Mouse (Mus musculus): ENCODE measurements around the gene Ucn. TPM values are rescaled to one million over a fixed set of nuclear protein-coding genes. Genes with fewer than 3 reads are reported as not detected.
A peak's percentile ranks its signal among the peaks of the same experiment; 100 is the strongest.

Gene Ucn
- total RNA-seq (2021) = not detected
- long read RNA-seq, experiment 1 = 0 reads
- long read RNA-seq, experiment 2 = 0 reads

DNA sequence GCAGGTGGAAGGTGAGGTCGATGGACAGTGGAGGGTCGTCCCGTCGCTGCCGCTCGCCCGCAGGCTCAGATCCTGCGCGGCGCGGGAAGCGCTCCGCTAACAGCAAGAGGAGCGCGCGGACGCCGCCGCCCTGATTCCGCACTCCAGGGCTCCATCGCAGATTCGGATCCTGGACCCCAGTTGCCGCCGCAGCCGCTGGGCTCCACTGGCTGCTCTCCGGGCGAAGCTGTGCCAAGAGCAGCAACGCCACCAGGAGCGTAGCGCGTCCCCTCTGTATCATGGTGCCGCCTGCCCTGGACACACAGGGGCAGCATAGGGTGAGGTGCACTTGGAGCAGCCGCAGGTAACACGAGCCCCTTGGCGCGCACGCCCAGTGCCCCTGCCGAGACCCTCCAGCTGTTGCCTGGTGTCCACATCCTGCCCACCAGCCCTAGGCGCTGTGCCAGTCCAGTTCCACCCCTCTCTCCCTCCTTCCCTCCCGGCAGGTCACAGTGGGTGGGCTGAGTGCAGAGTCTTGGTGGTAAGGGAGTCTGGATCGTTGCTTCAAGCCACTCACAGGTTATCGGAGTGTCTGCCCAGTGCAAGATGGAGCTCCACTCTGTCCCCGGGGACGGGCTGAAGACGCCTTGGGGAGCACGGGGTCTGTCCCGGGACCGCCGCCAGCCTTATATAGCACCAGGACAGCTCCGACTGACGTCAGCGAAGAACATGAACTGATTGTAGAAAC lies at the start of gene Ucn:
Gene Ucn (minus strand): TSS at position 589 of the 727 bp plus-strand sequence.
- no peak for DNase-seq

DNA sequence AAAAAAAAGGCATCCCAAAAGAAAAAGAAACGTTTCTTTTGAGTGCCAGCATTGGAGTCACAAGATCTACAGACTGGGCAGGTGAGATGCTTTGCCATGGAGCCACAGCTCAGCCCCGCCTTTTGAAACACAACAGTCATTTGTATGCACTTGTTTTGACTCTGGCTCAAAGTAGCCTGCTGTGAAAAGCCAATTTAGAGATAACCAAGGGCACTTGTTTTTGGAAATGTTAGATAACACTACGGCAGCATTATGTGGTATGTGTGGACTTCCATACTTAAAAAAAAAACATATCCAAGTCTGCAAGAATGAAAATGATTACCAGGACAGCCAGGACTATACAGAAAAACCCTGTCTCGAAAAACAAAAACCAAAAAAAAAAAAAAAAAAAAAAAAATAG lies 45.0 kb upstream of the Ucn start:
- no peak for DNase-seq

DNA sequence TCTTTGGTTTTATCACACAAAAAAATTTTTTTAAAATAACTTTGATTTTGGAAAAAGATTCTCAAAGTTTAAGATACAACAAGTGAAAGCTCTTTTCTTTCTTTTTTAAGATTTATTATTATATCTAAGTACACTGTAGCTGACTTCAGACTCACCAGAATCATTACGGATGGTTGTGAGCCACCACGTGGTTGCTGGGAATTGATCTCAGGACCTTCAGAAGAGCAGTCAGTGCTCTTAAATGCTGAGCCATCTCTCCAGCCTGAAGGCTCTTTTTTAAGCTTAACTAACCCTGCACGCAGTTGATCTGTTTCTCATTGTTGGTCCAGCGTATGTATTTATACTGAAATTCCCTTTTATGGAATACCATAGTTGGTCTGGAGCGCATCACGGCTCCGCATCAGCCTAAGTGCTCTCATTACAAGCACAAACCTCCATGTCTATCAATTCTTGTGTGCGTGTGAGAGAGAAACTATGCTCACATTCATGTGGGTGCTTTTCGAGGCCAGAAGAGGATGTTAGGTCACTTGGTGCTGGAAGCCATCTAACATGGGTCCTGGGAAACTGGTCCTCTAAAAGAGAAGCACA lies 42.6 kb upstream of the Ucn start:
- DNase-seq = no peak

DNA sequence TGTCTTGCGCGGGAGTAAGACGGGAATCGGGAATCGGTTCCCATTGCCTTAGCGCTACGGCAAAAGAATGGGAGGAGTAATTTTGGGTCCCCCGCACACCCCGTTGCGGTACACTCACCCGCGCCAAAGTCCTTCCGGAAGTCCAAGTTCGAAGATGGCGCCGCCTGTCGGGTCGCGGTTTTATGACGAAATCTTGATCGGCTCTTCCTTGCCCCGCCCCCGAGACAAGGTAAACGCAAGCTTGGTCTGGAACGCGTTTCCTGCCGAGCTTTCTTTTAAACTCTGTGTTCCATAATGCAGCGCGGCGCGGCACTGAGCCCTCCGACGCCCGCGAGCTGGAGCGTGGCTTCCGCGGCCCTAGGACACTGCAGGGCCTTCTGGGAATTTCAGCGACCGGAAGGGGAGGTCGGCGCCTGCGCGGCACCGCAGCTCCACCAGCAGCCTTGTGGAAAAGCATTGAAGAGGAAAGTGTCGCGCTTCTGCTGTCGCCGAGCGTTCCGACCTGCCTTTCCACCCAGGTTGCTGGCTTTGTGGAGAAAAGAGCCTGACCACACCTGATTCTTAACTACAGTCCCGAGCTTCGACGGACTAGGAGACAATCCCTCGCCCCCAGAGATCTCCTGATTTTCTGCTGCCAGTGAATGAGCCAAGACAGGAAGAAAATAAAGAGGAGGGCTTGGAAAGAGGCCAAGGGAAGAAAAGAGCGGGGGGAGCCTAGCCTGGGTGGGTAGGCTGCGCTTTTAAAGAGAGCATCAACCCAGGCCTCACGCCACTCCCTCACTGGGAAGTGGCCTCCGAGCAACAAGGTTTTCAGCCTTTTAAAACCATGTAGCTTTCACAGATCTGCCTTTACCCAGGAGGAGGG lies 41.4 kb upstream of the Ucn start, which contains the start of the genes Gm29609 and Gtf3c2:
Gene Gm29609 (minus strand): TSS at position 146 of the 865 bp plus-strand sequence.
Gene Gtf3c2 (minus strand): TSS at position 379 of the 865 bp plus-strand sequence.
- peak; percentile 94 for DNase-seq

DNA sequence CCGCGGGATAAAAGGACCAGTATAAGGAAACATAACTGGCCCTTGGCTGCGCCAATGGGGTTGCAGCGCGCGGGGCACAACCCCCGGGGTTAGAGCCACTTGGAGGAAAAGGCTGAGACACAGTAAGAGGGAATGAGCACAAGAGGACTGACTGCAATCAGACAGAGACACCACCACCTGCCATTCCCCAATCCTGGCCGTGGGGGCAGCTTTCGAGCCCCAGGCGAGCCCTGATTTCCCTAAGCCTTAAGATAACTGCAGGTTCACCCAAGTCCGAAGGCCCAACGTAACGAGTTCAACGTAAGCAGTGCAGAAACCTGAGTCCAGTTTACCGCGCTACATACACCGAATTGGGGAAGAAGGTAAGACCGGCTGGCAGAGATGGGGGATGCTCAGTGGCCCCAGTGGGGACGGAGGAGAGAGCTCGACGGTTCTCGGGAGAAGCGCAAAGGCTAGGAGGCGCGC lies 40.7 kb upstream of the Ucn start:
- peak; percentile 53 for DNase-seq

DNA sequence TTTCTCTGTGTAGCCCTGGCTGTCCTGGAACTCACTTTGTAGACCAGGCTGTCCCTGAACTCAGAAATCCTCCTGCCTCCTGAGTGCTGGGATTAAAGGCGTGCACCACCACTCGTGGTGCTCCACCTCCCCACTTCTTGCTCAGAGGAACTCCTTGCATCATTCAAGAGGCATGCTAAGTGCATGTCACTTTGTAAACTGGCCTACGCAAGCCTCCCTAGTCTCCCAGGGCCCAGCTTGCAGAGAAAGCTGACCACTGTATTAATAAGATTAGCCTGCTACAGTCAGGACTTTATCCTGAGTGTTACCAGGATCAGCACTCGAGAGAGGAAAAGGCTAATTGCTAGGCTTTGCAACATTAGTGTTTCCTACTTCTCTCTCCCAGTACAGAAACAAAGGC lies 30.0 kb upstream of the Ucn start:
- DNase-seq = no peak

DNA sequence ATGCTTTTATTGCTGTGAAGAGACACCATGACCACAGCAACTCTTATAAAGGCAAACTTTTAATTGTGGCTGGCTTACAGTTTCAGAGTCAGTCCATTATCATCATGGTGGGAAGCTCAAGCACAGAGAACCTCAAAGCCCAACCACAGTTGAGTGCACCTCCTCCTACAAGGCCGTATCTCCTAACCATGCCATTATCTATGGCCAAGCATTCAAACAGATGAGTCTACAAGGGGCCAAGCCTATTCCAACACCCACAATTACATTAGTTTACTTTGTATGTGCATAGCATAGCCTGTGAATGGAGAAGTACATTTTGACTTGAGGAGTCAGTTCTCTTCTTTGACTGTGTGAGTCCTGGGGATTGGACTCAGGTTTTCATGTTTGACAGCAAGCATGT lies 26.2 kb upstream of the Ucn start:
- DNase-seq = no peak

DNA sequence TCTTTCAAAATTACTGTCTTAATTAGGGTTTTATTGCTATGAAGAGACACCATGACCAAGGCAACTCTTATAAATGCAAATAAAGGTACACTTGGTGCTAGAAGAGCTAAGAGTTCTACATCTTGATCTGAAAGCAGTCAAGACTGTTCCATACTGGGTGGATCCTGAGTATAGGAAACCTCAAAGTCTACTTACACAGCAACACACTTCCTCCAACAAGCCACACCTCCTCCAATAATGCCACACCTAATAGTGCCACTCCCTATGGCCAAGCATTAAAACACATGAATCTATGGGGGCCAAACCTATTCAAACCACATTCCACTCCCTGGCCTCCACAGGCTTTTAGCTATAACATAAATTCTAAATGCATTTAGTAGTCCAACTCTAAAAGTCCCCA lies 23.8 kb upstream of the Ucn start:
- DNase-seq = no peak

DNA sequence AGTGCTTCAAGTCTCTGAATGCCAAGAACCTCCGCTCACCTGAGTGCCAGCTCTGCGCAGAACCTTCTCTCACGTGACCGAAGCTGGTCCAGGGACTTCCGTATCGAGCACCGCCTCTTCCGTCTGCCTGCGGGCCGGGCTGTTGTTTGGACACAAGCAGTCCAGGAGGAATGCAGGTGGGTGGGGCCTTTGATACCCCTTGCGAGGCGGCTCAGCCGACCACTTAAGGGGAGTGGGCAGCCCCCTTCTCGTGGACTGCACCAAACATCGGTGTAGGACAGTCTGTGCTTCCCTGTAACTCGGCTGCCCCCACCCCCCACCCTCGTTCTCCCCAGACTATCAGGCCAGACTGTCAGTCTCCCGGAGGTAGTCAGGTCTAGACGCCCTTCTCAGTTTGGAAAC lies 15.5 kb upstream of the Ucn start, which contains the start of gene Mpv17:
Gene Mpv17 (minus strand): TSS at position 100 of the 402 bp plus-strand sequence.
- peak; percentile 87 for DNase-seq

DNA sequence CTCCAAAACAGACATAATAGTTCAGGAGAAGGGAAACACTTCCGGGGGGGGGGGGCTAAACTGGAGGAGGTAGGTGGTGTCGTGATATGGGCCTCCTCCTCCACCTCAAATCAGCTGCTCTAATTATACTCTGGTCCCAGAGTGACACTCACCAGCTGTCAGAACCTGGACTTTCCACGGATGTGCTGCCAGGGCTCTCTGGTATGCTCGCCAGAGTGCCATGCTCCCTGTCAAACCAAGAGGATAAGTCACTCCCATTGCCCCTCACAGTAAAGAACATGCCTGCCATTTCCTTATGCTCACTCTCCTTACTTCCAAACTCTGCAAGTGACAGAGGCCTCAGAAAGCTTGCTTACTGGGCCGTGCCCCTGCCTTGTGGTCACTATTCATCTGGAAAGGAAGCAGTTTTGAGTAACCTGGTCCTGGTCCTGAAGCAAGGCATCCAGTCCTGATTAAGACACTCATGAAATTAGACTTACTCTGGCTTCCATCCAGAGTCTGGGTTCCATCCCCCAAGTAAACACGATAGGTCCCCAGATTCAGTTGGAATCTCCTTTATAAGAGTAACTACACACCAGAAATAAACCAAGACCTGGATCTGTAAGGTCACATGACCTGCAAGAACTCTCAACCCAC lies 15.0 kb upstream of the Ucn start:
- DNase-seq = no peak

DNA sequence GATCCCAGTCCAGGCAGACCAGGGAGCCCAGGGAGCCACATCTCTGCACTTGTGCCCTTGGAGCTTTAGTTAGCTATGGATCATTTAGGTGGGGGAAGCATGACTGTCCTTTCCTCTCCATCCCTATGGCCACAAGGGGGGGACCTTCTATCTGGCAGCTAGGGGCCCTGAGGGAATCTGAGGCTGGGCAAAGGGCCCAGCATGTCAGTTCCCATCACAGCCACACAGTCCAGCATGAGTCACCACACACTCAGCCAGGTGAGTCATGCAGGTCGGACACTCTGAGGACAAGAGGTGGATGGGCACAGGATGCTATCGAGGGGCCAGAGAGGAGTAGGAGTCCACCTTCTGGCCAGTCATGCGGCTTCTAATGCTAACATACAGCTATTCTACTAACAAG lies 13.1 kb upstream of the Ucn start:
- peak; percentile 49 for DNase-seq

DNA sequence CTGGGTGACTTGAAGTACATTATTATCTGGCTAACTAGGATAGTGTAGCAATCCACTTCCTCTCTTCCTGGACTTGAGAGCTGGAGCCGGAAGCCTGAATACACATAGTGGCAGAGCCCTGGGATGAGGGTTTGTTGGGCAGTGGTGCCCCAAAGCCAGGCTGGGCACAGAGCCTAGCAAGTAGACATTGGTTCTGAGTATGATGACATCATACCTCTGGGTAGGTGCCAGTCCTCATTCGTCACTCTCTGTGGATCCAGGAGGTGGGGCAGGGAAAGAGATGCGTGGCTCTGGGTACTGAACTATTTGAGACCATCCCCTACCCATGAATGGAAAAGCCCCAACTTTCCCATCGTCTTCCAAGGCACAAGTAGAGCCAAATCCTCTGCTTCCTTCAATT lies 11.2 kb upstream of the Ucn start:
- peak; percentile 42 for DNase-seq

DNA sequence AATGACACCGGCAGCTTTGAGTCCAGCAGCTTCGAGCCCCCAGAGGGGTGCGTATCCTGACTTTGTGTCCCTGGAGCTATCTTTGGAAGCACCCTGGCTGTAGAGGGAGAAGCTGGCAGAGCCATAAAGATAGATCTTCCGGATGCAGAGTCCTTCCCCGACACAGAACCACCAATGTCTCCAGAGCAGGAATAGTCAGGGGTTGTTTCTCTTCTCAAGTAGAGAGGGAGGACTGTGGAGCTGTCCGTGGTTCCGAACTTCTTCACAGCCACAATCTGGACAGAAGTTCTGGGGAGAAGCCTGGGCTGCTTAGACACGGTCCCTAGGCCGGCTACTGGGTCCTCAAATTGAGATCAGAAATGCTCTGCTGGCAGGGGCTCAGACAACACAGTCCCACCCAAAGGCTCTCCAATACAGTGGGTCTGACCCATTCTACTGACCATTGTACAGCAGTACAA lies 368 bp upstream of the Ucn start:
- DNase-seq = peak; percentile 61

DNA sequence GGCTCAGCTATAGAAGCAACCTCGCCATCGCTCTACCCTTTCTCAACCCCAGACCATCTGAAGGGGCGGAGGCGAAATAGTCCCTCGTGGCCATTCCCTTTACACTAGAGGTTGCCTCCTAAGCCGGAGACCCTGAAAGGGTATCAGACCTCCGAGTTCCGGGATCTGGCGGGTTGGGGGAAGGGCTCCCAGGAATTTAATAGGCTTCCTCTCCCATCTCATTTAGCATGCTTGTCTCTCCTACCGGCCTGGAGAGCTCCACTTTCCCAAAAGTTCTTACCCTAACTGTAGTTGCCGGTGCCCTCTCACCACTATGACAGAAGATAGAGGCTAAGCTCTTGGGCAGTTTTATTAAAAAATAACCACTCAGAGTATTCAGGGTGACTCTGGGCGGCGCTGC lies 971 bp downstream of the Ucn start:
- DNase-seq = no peak

DNA sequence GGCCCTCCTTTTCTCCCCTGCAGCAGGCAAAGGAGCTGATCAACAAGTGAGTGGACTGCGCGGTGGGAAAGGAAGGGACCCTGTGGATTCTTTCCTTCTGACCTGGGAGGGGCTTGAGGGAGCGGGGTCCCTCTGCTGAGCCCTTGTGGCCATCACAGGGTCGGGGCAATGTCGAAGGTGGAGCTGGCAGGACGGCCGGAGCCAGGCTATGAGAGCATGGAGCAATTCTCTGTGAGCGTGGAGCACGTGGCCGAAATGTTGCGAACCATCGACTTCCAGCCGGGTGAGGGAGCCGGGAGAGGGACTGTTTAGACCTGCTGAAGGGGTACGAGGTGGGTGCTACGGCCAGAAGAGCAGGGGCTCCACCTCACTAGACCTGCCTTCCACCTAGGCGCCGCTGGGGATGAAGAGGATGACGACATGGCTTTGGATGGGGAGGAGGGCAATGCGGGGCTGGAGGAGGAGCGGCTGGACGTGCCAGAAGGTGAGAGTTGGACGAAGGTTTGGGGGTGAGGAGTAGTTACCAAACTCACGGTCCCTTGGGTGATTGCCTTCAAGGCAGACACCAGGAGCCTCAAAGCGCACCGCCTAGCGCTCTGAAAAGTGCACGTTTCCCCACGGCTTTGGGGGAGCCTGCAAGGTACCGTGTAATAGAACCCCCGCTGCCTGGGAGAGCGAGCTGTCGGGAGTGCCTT lies 1.8 kb downstream of the Ucn start:
- DNase-seq = no peak

DNA sequence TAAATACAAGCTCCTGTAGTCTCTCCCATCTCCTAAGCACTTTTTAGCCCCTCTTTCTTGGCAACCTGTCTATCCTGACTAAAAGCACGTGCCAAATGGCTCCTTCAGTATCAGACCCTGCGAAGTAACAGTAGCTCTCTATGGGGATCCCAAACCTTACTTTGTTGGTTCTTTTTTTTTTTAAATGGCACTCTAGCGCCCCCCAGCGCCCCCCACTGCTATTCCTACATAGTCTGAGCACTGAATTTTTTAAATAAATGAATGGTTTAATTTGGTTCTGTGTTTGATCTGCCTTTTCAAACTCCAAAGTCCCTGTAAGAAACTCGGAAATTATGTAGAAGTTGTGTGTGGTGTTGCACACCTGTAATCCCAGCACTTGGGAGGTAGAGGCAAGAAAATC lies 12.6 kb downstream of the Ucn start:
- no peak for DNase-seq

DNA sequence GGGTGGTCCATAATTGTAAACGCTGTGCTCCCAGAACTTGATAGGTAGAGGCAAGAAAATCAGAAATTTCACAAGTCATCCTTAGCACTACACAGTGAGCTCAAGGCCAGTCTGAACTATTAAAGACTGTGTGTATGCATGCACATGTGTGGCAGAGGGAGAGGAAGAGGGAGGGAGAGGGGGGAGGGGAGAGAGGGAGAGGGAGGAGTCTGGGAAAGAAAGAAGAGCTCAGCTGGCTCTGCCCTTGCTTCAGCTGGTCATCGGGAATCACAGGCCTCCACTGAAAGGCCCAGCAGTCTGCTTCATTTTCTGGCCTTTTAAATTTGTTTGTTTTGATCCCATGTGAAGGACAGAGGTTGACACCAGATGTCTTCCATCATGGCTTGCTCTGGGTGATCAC lies 15.1 kb downstream of the Ucn start:
- DNase-seq = no peak

DNA sequence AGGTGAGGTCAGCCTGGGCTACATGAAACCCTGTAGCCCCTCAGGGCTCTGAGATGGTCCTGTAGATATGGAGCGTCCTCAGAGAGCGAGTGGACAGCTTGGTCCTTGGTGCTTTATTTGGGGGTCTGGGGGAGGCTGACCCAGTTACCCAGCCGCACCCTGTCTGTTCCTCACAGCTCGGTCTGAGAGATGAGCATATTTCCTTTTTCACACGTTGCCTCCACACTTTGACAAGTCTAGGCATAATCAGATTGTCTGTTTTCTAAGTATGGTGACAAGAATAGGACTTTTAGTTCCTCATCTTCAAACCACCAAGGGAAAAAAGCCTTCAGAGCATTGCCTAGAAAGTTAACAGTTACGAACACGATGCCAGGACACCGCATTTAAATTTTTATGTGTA lies 17.5 kb downstream of the Ucn start:
- no peak for DNase-seq

DNA sequence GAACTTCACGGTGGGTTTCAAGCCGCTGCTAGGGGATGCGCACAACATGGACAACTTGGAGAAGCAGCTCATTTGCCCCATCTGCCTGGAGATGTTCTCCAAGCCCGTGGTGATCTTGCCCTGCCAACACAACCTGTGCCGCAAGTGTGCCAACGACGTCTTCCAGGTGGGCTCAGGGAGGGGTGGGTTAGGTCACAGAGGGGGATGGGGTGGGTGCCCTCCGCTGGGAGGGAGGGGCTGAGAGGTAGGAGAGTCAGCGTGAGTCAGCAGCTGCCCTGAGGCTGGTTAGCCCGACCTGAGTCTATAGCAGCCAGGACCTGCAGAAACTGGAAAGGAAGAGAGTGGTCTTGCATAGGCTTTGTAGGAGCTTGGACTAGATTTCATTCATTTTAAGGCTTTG lies 21.7 kb downstream of the Ucn start:
- DNase-seq = no peak

DNA sequence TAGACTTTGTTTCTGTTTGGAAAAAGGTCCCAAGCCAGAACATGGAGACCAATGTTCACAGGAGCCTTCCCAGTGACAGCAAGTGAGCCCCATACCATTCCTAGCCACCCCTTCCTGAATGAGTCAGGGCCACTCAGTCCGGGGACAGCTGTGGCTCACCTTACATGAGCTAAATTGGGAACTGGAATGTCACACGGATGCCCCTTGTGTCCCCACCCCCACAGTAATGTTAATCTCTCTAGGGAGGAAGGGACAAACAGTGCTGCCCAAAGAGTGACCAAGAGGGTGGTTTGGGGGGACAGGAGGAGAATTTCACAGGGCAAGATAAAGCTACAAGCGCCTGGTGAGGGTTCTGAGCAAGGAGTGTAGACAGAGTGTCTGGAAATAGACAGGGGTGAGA lies 22.3 kb downstream of the Ucn start, which contains the start of gene Trim54:
Gene Trim54 (plus strand): TSS at position 359 of the 400 bp plus-strand sequence.
- no peak for DNase-seq

DNA sequence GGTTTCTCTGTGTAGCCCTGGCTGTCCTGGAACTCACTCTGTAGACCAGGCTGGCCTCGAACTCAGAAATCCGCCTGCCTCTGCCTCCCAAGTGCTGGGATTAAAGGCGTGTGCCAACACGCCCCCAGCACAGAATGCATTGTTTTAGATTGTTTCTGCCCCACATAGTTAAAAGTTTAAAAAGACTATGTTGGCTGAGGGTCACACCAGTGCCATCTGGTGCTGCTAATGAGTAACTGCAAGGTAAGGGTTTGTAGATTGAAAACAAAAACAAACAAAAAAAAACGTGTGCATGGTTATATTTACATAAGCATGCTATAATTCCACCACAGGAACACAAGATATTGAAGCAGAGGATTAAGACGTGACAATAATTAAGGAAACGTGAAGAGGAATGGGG lies 27.8 kb downstream of the Ucn start:
- DNase-seq = no peak

All from adrenal gland, postnatal 10 days (tissue).